Mouse (Mus musculus) bone marrow macrophage, adult 2 months (primary cell): ENCODE measurements around the gene Hnrnpd.

Source experiments
- CTCF ChIP-seq: IDR thresholded peaks from 2 replicates; pipeline ENCODE4 v1.5.1; 2012; ENCODE audit warnings: low read depth, mild to moderate bottlenecking, low read length, moderate library complexity
- POLR2A ChIP-seq: IDR thresholded peaks from 2 replicates; pipeline ENCODE4 v1.6.1; 2012; ENCODE audit warnings: mild to moderate bottlenecking, low read depth, low read length, borderline replicate concordance

GRCm38 (mm10) chr5:99959960-99960359 lies 18.8 kb downstream of the Hnrnpd start:
- no peak for TF ChIP-seq POLR2A
- no peak for TF ChIP-seq CTCF
